Mouse (Mus musculus) frontal cortex, adult 2 months (tissue): ENCODE measurements at regions not wholly inside any gene's neighbourhood (a gene's known extent, or its start where the extent isn't known, plus 50 kb on each side); places are given as distances from the start of the nearest gene placed in this dataset.
A peak's percentile ranks its signal among the peaks of the same experiment; 100 is the strongest.

Source experiments
- DNase-seq, 2 experiments: peaks; one replicate each; pipeline ENCODE4 v3.0.0; 2022; ENCODE audit warnings: low spot score in 1 of 2; ENCODE audit errors: extremely low spot score in 1 of 2

GRCm38 (mm10) chr1:128983411-128983810 lies 289.7 kb upstream of the Thsd7b start:
- no peak for DNase-seq

GRCm38 (mm10) chr1:128975586-128975985 lies 297.5 kb upstream of the Thsd7b start:
- no peak for DNase-seq

GRCm38 (mm10) chr1:128951436-128951835 lies 321.7 kb upstream of the Thsd7b start:
- no peak for DNase-seq

GRCm38 (mm10) chr1:128950512-128950911 lies 322.6 kb upstream of the Thsd7b start:
- DNase-seq = no peak

GRCm38 (mm10) chr1:128914811-128915210 lies 322.7 kb upstream of the Cxcr4 start:
- peak in 1 of 2 experiments; percentile 22 for DNase-seq

GRCm38 (mm10) chr1:128912532-128912931 lies 320.4 kb upstream of the Cxcr4 start:
- DNase-seq = no peak

- DNase-seq = no peak
These were observed 315.5 kb upstream of the Cxcr4 start for GRCm38 (mm10) chr1:128907566-128907965.

GRCm38 (mm10) chr1:128898025-128898424 lies 305.9 kb upstream of the Cxcr4 start:
- DNase-seq = no peak

- DNase-seq = no peak
These were observed 302.5 kb upstream of the Cxcr4 start for GRCm38 (mm10) chr1:128894546-128894945.

- DNase-seq = peak; percentile 24 to 72
These were observed 286.2 kb upstream of the Cxcr4 start for GRCm38 (mm10) chr1:128878291-128878690.

- DNase-seq = peak in 1 of 2 experiments; percentile 81
These were observed 283.2 kb upstream of the Cxcr4 start for GRCm38 (mm10) chr1:128875289-128875688.

- no peak for DNase-seq
These were observed 282.1 kb upstream of the Cxcr4 start for GRCm38 (mm10) chr1:128874190-128874589.

- no peak for DNase-seq
These were observed 276.7 kb upstream of the Cxcr4 start for GRCm38 (mm10) chr1:128868761-128869160.

GRCm38 (mm10) chr1:128860537-128860936 lies 268.4 kb upstream of the Cxcr4 start:
- no peak for DNase-seq

- DNase-seq = no peak
These were observed 268.0 kb upstream of the Cxcr4 start for GRCm38 (mm10) chr1:128860094-128860493.

GRCm38 (mm10) chr1:128858661-128859060 lies 266.6 kb upstream of the Cxcr4 start:
- no peak for DNase-seq

- DNase-seq = no peak
These were observed 264.8 kb upstream of the Cxcr4 start for GRCm38 (mm10) chr1:128856933-128857332.

GRCm38 (mm10) chr1:128854649-128855048 lies 262.6 kb upstream of the Cxcr4 start:
- DNase-seq = no peak

- DNase-seq = no peak
These were observed 261.2 kb upstream of the Cxcr4 start for GRCm38 (mm10) chr1:128853286-128853685.

GRCm38 (mm10) chr1:128837361-128837760 lies 245.3 kb upstream of the Cxcr4 start:
- no peak for DNase-seq

- no peak for DNase-seq
These were observed 243.4 kb upstream of the Cxcr4 start for GRCm38 (mm10) chr1:128835510-128835909.

GRCm38 (mm10) chr1:128833096-128833715 lies 241.1 kb upstream of the Cxcr4 start:
- no peak for DNase-seq
